Mouse (Mus musculus) left cerebral cortex, adult 8-10 months (tissue): ENCODE data around the gene Cited2. TPM values are rescaled to one million over a fixed set of nuclear protein-coding genes. Genes with fewer than 3 reads are reported as not detected.

Experiments used
- total RNA-seq, 4 experiments: library from RNA; stranded (reverse); gene quantifications; 2 replicates each; pipeline ENCODE4 v1.2.4; 2022

The Cited2 gene
- total RNA-seq, 4 experiments from 2014 or later: 32.2 to 35.6 (median 33.9) TPM

Other genes with a start within 250 kb of the Cited2 start
- 1 to 10 TPM in 3 of 4 experiments, under 1 TPM in 1; 0.96 to 1.6 (median 1.1) TPM for gene Txlnb, start 73.0 kb downstream of the Cited2 start, total RNA-seq
- 10 to 100 TPM; 24.6 to 26.9 (median 26.4) TPM for gene Heca, start 224.8 kb downstream of the Cited2 start, total RNA-seq